Mouse (Mus musculus) forebrain, embryonic 15.5 days (tissue): ENCODE data around the gene Lypd1. TPM values are rescaled to one million over a fixed set of nuclear protein-coding genes. Genes with fewer than 3 reads are reported as not detected.
A peak's percentile ranks its signal among the peaks of the same experiment; 100 is the strongest.

ENCODE experiments used
- ATAC-seq: fragments of 200-750 bp; cut with Nextera tagmentation; replicated peaks from 2 replicates; pipeline ENCODE4 v1.8.0; 2017; ENCODE audit warnings: mild to moderate bottlenecking, moderate TSS enrichment, moderate library complexity
- H3K27ac ChIP-seq: fragments of 300-500 bp; sonication (generic); replicated peaks from 2 replicates; pipeline ENCODE4 v1.5.1; 2015; ENCODE audit warnings: mild to moderate bottlenecking, inconsistent platforms
- H3K27me3 ChIP-seq: fragments of 300-500 bp; sonication (generic); 2 replicates; pipeline ENCODE4 v1.6.1; 2015; ENCODE audit warnings: inconsistent platforms
- H3K36me3 ChIP-seq: fragments of 300-500 bp; sonication (generic); 2 replicates; pipeline ENCODE4 v1.6.1; 2015; ENCODE audit warnings: mild to moderate bottlenecking, inconsistent platforms
- H3K4me1 ChIP-seq: fragments of 300-500 bp; sonication (generic); 2 replicates; pipeline ENCODE4 v1.6.1; 2015; ENCODE audit warnings: inconsistent platforms
- H3K4me2 ChIP-seq: fragments of 300-500 bp; sonication (generic); replicated peaks from 2 replicates; pipeline ENCODE4 v1.6.1; 2015; ENCODE audit warnings: mild to moderate bottlenecking, inconsistent platforms
- H3K4me3 ChIP-seq: fragments of 300-500 bp; sonication (generic); 2 replicates; pipeline ENCODE4 v1.5.1; 2015; ENCODE audit warnings: mild to moderate bottlenecking, inconsistent platforms
- H3K9ac ChIP-seq: fragments of 300-500 bp; sonication (generic); replicated peaks from 2 replicates; pipeline ENCODE4 v1.6.1; 2015; ENCODE audit warnings: mild to moderate bottlenecking, inconsistent platforms
- H3K9me3 ChIP-seq: fragments of 300-500 bp; sonication (generic); 2 replicates; pipeline ENCODE4 v1.6.1; 2016; ENCODE audit warnings: inconsistent platforms
- WGBS: fragments of 180-500 bp; shearing (Covaris S2); methylation state at CpG from one replicate; pipeline ENCODE4 v1.1.7; 2015; ENCODE audit warnings: mixed read lengths; 5-methylcytosine and 5-hydroxymethylcytosine counted together
- polyA plus RNA-seq: library from polyadenylated mRNA; unstranded; fragments of >200 nt; fragmentation: Nextera tagmentation; extraction: Ambion mirVana; gene quantifications from 2 replicates; pipeline ENCODE4 v1.2.1, GENCODE M21; 2015

Lypd1 gene
- 26.7 and 34.4 TPM in 2 replicates for polyA plus RNA-seq

DNA sequence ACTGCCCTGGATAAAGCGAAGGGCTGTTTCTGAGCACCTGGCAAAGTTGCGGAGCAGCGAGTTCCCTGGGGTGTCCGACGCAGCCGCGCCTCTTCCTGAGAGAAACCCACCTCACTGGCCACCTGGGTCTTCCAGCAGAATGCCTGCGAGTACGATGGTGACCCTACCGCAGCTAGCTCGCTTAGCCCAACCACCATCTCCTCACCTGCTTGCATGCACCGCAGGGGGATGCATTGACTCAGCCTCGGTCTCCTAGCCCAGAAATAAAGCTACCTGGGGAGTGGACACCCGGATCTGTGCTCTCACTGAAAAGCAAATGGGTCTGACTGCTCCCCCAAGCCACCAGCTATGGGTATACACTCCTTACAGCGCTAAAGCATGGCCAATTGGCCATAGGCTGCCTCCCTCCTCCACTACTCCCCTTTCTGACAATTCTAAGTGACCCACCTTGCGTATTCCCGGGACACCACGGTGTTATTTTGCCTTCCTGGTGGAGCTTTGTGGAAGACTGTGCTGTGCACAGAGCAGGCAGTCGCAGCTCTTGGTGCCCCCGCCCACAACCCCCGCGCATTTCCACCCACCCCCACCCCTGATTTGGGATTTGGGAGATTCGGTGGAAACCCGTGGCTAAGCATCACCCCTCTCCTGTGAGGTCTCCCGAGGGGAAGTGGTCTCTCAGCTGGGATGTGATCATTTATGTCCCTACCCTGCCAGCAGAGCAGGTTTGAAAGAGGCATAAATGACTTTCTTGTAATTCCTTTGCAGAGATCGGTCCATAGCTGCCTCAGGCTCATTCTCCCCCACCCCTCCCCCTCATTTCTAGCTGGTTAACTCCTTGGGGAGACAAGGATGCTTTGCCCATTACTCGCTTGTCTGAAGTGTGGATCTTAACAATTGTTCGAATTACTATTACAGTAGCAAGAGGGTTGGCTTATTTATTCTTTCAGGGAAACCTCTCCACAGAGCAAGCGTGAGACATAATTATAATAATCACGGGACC is at the start of gene Lypd1:
Gene Lypd1, minus strand, starts transcription at position 501 of the 1,000 bp plus-strand sequence.
- H3K9ac ChIP-seq, result peak within 1 kb of the TSS; percentile 45
- no peaks in the 10 kb centered on the region for H3K9me3 ChIP-seq
- no peaks in the 10 kb centered on the region for H3K36me3 ChIP-seq
- H3K27ac ChIP-seq, result peak within 1 kb of the TSS; percentile 49
- H3K4me3 ChIP-seq, result peak within 1 kb of the TSS; percentile 55
- 3% methylated on average over 30 of the region's 30 CpGs for WGBS
- peak within 1 kb of the TSS; percentile 97 for H3K4me2 ChIP-seq
- peaks cover 4% of the 10 kb centered on the region; the same call in 1 of the 2 replicates for H3K27me3 ChIP-seq
- H3K4me1 ChIP-seq, result peaks cover 33% of the 10 kb centered on the region
- peak; percentile 9; the same call in 1 of the 2 replicates for ATAC-seq

DNA sequence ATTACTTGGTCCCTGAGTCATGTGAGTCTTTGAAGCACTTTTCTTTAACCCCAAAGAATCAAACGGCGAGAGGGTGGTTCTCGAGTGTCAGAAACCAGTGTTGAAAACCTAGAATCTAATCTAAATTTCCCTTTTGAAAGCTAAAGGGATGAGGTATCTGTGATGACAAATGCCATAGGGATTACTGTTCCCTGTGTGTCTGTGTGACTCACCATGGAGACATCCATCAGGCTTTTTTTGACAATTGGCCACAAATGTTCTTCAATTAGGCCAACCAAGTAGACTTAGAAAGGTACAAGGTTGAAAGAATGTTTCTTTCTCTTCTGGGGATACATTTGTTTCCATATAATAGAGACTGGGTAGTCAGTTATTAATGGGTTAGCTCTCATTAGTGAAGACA is 38.1 kb upstream of the Lypd1 start:
- Histone ChIP-seq H3K4me2 (no peak overlapping the region), H3K27ac (no peak overlapping the region), H3K4me1 (no peaks in the 10 kb centered on the region), H3K36me3 (no peaks in the 10 kb centered on the region), H3K9ac (no peak overlapping the region), H3K4me3 (no peak overlapping the region), H3K27me3 (no peaks in the 10 kb centered on the region), H3K9me3 (no peaks in the 10 kb centered on the region)
- 92% methylated on average over 3 of the region's 3 CpGs for WGBS
- ATAC-seq, result no peak

GRCm38 (mm10) chr1:125949076-125949475 is 36.2 kb upstream of the Lypd1 start:
- no peaks in the 10 kb centered on the region for H3K9me3 ChIP-seq
- 74% methylated on average over 6 of the region's 6 CpGs for WGBS
- no peaks in the 10 kb centered on the region for H3K36me3 ChIP-seq
- no peak overlapping the region for H3K9ac ChIP-seq
- peaks cover 5% of the 10 kb centered on the region; the same call in 1 of the 2 replicates for H3K4me1 ChIP-seq
- H3K4me3 ChIP-seq, result no peak overlapping the region
- H3K4me2 ChIP-seq, result no peak overlapping the region
- no peaks in the 10 kb centered on the region for H3K27me3 ChIP-seq
- H3K27ac ChIP-seq, result no peak overlapping the region
- ATAC-seq, result no peak

GRCm38 (mm10) chr1:125945136-125945535 is 32.2 kb upstream of the Lypd1 start:
- 56% methylated on average over 9 of the region's 9 CpGs for WGBS
- no peak for ATAC-seq
- H3K27me3 ChIP-seq, result no peaks in the 10 kb centered on the region
- no peak overlapping the region for H3K9ac ChIP-seq
- H3K4me1 ChIP-seq, result peaks cover 5% of the 10 kb centered on the region; the same call in 1 of the 2 replicates
- no peak overlapping the region for H3K4me2 ChIP-seq
- no peak overlapping the region for H3K4me3 ChIP-seq
- no peaks in the 10 kb centered on the region for H3K36me3 ChIP-seq
- no peak overlapping the region; the same call in 1 of the 2 replicates for H3K27ac ChIP-seq
- H3K9me3 ChIP-seq, result no peaks in the 10 kb centered on the region

DNA sequence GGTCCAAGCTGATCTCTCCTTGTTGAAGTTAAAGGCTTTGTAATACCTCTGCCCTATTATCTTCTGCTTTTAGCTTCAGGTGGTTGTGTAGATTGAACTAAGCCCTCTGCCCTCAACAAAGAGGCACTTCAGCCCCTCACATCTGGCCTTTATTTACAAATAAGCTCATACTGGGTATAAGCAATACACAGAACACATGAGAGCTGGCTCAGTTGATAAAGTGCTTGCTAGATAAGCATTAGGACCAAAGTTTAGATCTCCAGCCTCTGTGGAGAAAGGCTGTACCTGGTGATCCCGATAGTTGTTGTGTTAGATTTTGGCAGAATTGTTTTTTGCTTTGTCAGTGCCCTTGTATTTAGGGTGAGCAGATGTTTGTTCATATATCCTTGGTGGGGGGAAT is 30.4 kb upstream of the Lypd1 start:
- 93% methylated on average over 1 of the region's 1 CpGs for WGBS
- H3K4me1 ChIP-seq, result peaks cover 5% of the 10 kb centered on the region; the same call in 1 of the 2 replicates
- no peaks in the 10 kb centered on the region for H3K9me3 ChIP-seq
- no peak overlapping the region for H3K9ac ChIP-seq
- H3K4me2 ChIP-seq, result no peak overlapping the region
- no peak overlapping the region for H3K27ac ChIP-seq
- H3K27me3 ChIP-seq, result no peaks in the 10 kb centered on the region
- no peak for ATAC-seq
- no peak overlapping the region for H3K4me3 ChIP-seq
- H3K36me3 ChIP-seq, result no peaks in the 10 kb centered on the region

- ATAC-seq, result no peak
- no peak overlapping the region for H3K4me3 ChIP-seq
- no peaks in the 10 kb centered on the region for H3K27me3 ChIP-seq
- WGBS, result 93% methylated on average over 10 of the region's 10 CpGs
- H3K36me3 ChIP-seq, result no peaks in the 10 kb centered on the region
- no peak overlapping the region for H3K4me2 ChIP-seq
- no peaks in the 10 kb centered on the region for H3K4me1 ChIP-seq
- no peaks in the 10 kb centered on the region for H3K9me3 ChIP-seq
- H3K9ac ChIP-seq, result no peak overlapping the region
- H3K27ac ChIP-seq, result no peak overlapping the region
Measured at GRCm38 (mm10) chr1:125925486-125925885, 12.6 kb upstream of the Lypd1 start.

- Histone ChIP-seq H3K4me1 (no peaks in the 10 kb centered on the region), H3K9ac (no peak overlapping the region), H3K4me3 (no peak overlapping the region), H3K4me2 (no peak overlapping the region), H3K27me3 (no peaks in the 10 kb centered on the region), H3K36me3 (no peaks in the 10 kb centered on the region), H3K9me3 (no peaks in the 10 kb centered on the region), H3K27ac (no peak overlapping the region)
- ATAC-seq, result no peak
- WGBS, result 80% methylated on average over 2 of the region's 2 CpGs
Measured at GRCm38 (mm10) chr1:125923062-125923461, 10.2 kb upstream of the Lypd1 start.

DNA sequence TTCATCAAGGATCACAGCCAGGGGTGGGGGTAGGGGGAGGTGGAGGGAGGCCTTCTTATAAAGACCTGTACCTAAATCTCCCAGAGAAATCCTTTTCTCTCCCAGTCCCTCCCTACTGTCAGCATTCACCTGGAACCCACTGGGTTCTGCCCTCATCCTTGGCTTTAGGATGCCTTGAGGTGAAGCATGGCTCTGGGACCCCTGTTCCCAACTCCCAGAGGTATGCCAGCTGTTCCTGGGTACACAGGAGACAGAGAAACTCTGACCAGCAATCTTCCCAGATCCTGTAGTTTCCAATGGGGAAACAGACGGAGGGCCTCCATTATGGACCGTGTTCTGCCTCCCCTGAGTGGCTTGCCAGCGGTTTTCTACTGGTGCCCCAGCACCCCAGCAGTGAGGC is 7.8 kb upstream of the Lypd1 start:
- 97% methylated on average over 3 of the region's 3 CpGs for WGBS
- no peak overlapping the region for H3K27ac ChIP-seq
- ATAC-seq, result no peak
- H3K27me3 ChIP-seq, result no peaks in the 10 kb centered on the region
- no peak overlapping the region for H3K9ac ChIP-seq
- no peak overlapping the region for H3K4me2 ChIP-seq
- H3K9me3 ChIP-seq, result no peaks in the 10 kb centered on the region
- no peaks in the 10 kb centered on the region for H3K36me3 ChIP-seq
- H3K4me1 ChIP-seq, result no peaks in the 10 kb centered on the region
- no peak overlapping the region for H3K4me3 ChIP-seq

DNA sequence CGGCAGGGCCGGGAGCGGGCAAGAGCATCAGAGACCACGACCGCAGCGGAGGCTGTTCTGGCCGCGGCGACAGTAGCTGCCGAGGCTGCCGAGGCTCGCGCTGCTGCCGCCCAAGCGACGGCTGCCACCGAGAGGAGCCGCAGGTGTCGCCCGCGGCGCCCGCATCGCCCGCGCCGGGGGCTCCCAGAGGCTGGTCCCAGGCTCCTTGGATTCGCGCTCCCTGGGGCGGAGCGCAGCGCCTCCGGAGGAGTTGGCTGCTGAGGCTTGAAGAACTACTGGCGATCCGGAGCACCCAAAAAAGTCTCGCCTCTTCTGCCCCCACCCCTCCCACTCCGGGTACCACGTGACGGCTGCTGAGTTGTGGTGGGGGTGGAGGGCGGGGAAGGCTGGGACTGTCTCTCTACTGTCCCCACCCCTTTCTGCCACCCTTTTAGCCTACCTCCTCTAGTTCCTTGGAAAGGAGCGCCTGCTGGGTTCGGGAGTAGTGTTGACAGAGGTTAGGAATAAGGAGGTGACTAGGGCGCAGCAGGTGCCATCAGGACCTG is 928 bp downstream of the Lypd1 start:
- peak overlapping the region; percentile 49 for H3K27ac ChIP-seq
- H3K4me1 ChIP-seq, result peaks cover 33% of the 10 kb centered on the region
- peaks cover 4% of the 10 kb centered on the region; the same call in 1 of the 2 replicates for H3K27me3 ChIP-seq
- peak; percentile 69 for ATAC-seq
- no peaks in the 10 kb centered on the region for H3K9me3 ChIP-seq
- peak overlapping the region; percentile 55 for H3K4me3 ChIP-seq
- WGBS, result 0% methylated on average over 43 of the region's 43 CpGs
- H3K36me3 ChIP-seq, result no peaks in the 10 kb centered on the region
- H3K4me2 ChIP-seq, result peak overlapping the region; percentile 97
- peak overlapping the region; percentile 45 for H3K9ac ChIP-seq

DNA sequence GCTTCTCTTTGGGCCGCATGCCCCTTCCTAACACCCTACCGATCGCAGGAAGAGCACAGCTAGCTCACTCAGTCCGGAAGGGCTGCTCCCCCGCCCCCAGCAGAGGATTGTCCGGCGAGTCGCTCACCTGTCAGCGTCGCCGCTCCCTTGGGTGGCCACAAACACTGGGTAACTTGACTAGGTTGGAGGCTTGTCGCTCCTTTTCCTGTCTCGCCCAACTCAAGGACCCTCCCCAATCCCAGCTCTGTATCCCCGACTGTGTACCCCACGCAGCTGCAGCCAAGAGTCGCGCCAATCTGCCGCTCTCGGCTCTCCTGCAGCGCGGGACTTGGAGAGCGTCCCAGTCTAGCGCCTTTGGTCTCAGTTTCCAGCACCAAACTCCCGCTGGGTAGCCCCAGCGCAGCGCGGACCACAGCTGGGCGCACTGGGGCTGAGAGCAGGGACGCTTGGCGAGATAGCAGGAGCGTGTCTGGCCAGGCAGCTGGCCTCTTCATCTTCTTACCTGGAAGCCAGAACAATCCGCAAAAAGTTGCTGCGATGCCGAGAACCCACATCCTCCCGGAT is 1.5 kb downstream of the Lypd1 start:
- peak; percentile 84 for ATAC-seq
- H3K4me2 ChIP-seq, result peak overlapping the region; percentile 97
- under 1% methylated on average over 35 of the region's 35 CpGs for WGBS

GRCm38 (mm10) chr1:125910871-125911265 is 2.0 kb downstream of the Lypd1 start:
- WGBS, result under 1% methylated on average over 9 of the region's 9 CpGs
- peak; percentile 57 for ATAC-seq
- Histone ChIP-seq H3K9me3 (no peaks in the 10 kb centered on the region), H3K4me3 (peak overlapping the region; percentile 55), H3K36me3 (no peaks in the 10 kb centered on the region), H3K27ac (peak overlapping the region; percentile 49; the same call in 1 of the 2 replicates), H3K9ac (peak overlapping the region; percentile 45), H3K27me3 (peaks cover 4% of the 10 kb centered on the region; the same call in 1 of the 2 replicates), H3K4me1 (peaks cover 33% of the 10 kb centered on the region), H3K4me2 (peak overlapping the region; percentile 97)

More for the DNA sequence above, 1.5 kb downstream of the Lypd1 start:
- Histone ChIP-seq H3K36me3 (no peaks in the 10 kb centered on the region), H3K27ac (peak overlapping the region; percentile 49), H3K4me1 (peaks cover 33% of the 10 kb centered on the region), H3K4me3 (peak overlapping the region; percentile 55), H3K27me3 (peaks cover 4% of the 10 kb centered on the region; the same call in 1 of the 2 replicates), H3K9ac (peak overlapping the region; percentile 45), H3K9me3 (no peaks in the 10 kb centered on the region)
